Mouse (Mus musculus): ENCODE measurements around the gene 2200002D01Rik.

DNA sequence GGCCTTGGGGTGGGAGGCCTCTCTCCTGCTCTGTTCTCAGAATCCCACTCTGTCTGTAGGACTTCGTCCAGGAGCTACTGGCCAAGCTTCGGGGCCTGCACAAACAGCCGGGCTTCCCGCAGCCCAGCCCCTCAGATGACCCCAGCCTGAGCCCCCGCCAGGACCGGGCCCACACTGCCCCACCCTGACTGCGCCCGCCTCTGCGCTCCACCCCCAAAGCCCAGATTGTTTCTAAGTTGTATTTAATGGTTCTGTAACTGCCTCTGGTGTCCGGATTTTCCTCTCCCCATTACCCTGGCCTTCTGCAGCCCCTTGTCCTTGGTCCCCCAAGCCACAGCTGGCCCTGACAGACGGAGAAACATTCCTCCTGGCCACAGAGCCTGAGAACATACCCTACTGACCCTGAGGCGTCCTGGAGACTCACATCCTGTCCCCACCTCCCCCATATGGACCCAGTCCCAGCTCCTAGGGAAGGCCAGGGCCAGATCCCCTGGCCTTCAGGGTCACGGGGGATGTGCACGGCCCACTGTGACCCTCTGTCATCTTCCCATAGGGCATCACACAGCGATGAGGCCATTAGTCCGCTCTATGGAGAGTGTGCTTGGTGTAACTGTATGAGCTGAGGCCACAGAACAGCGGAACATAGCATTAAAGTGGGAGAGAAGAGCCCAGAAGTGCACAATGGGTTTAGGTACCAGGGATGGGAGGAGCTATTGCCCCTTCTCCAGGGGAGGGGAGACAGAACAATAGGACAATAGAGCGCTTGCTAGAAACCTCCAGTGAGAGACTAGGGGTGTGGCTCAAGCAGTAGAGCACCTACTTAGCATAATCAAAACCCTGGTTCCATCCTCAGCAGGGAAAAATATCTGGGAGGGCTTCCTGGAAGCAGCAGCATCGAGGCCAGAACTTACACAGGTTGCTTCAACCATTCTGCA lies 45.1 kb upstream of the 2200002D01Rik start:
- TF ChIP-seq POLR2A (IDR thresholded peaks at IDR 0.05; ENCODE audit: low read depth, low read length) (no peak), CTCF (conservative IDR thresholded peaks at IDR 0.05; ENCODE audit: insufficient read depth, insufficient read length, low read depth, low read length) (no peak)
